Mouse (Mus musculus) frontal cortex, adult (tissue): Measurements from ENCODE around the gene Cnnm3.

Experiments used
- ATAC-seq: cut with Nextera tagmentation; 2 replicates; pipeline ENCODE4 v1.9.2; 2017; ENCODE audit warnings: mild to moderate bottlenecking, moderate library complexity, mixed read lengths; ENCODE audit not compliant: low TSS enrichment

Cnnm3 gene

DNA sequence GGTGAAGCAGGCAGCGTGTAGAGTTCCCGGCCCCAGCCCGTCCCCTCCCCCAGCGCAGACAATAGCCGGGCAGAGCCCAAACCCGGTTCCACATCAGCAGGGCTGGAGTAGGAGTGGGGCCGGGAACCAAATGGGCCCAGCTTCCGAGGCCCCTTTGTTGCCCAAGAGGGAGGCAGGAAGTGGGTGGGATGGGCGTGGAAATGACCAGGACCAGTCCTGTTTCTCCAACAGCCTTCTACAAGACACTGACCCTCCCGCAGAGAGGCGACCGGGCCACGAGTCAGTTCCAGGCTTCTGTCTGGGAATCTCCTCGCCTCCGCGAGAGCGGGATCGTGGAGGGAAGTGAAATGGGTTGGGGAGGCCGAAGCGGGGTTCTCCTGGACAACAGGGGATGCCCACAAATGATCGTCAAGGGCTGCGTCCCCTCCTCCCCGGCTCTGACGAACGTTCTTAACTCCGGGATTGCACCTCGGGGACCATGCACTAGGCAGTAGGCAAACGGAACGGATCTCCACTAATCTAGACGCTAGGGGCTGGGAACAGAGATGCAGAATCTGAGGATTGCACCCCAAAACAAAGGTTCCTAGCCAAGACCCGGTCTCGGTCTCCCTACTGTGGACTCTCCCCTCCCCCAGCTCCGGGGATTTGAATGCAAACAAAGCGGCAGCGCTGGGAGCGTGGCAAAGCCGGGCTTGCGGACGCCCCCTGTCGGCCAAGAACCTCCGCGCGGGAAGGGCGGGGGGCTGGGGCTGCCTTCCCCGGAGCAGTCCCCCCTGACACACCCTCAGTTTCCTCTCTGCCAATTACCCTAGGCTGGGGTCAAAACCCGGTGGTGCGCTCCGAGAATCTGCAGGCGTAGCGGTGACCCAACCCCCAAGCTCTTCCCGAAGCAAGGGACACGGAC, 45.1 kb downstream of the Cnnm3 start:
- peak; percentile 62 for ATAC-seq

DNA sequence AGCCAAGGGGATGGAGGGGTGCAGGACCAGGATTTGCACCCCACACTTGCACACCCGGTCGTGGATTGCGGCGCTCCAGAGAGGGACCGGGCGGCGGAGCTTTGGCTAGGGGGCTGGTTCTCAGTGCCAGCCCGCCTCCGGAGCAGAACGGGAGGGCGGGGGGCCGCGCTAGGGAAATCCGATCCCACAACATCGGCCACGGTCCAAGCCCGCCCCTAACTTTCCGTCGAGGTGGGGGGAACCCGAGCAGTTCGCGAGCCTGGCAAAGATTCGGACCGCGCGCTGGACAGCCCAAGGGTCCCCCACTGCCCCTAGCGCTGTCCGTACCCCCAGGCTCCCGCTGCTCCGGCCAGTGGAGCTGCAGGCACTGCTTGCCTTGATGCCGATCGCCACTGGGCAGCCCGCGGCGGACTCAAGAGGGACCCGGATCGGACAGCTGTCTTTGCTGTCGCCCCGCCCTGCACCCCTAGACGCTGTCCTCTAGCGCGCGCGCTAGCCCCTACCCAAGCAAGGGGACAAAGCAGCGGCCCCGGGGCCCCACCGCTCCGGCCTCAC, 45.9 kb downstream of the Cnnm3 start:
- peak; percentile 46 for ATAC-seq

- ATAC-seq: peak; percentile 41
These were observed 46.6 kb downstream of the Cnnm3 start, which contains the start of gene Sema4c for GRCm38 (mm10) chr1:36558031-36558993. Gene Sema4c, minus strand, starts transcription at chr1:36558349.

- ATAC-seq: no peak
These were observed 47.6 kb downstream of the Cnnm3 start for GRCm38 (mm10) chr1:36559256-36559655.

GRCm38 (mm10) chr1:36559888-36560287, 48.2 kb downstream of the Cnnm3 start:
- no peak for ATAC-seq

DNA sequence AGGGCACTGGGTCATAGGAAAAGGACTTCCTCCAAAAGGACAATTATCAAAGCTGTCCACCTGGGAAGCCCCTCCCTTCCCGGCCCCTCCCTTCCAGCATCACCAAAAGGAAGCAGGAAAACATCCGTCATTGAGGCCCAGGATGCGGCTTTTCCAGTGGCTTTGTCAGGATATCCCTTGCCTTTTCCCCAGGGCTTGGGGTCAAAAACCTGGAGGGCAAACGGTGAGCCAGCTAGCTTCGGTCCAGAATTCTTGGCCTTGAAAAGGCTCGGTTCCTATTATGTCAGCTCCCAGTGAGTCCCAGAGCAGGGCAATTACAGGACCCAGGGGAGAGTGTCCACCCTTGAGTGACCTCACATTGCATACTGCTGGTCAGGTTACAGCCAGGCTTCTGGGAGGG, 49.2 kb downstream of the Cnnm3 start:
- no peak for ATAC-seq

DNA sequence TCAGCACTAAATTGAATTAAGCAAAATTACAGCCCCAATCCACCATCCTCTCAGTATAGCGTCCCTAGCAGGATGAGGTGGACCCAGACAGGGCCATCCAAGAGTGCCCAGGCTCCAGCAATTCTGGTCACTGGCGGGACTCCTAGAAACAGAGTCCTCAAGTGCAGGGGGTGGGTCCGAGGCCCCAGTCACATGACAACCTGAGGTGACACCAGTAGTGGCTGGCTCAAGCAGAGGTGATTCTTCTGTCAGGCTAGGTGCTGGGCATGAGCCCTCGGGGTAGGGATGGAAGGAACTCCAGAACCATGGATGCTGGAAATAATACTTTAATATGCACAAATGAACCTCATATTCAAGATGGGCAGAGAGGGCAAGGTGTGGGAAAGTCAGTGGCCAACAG, 50.7 kb downstream of the Cnnm3 start:
- no peak for ATAC-seq

GRCm38 (mm10) chr1:36563197-36563596, 51.5 kb downstream of the Cnnm3 start:
- no peak for ATAC-seq

DNA sequence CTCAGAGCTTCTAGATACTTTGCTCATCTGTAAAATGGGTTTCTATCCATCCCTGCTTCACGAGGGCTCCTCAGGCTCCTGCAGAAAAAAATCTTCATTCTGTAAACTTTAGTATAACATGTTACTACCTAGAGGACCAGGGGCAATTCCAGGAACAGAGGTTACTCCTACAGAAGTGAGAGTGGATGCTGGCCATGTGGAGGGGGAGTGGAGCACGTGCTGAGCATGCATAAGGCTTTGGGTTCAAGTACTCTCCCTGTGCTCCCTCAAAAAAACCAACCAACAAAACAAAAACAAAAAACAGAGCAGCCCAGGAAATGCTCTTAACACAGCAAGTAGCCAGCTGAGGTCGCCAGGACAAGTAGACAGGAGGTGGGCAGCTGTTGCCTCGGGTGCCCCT, 52.0 kb downstream of the Cnnm3 start:
- no peak for ATAC-seq

DNA sequence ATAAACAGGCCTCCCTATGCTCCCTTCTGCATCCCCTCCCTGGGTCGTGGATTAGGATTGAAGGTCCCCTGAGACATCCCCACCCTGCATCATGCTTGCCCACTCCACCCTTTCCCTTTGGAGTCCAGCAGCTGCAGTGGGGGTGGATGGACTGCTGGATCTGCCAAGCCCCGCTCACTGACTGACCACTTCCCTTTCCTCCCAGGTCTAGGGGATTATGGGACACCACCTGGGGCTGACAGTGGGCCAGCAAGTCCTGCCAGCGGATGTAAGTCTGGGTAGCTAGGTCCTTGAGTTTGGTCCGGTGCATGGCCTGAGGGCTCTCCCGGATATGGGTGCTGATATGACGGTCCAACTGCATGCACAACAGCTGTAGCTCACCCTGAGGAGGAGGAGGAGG, 52.4 kb downstream of the Cnnm3 start:
- no peak for ATAC-seq

DNA sequence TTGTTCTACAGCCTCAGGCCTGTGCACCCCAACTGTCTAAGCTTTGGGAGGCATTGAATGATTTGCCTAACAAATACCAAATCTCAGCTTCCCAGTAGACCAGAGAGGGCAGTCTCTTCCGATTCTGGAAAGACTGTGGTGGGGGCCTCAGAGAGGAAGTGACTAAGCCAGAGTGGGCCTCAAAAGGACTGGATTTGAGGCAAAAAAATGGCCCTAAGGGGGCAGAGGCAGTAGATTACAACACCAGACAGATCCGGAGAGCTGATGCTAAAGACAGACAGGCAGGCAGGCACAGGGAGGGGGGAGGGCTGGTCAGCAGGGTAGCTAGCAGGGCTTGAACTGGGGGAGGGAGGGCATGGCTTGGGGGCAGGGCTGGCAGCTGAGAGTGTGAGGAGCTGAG, 54.8 kb downstream of the Cnnm3 start:
- no peak for ATAC-seq

DNA sequence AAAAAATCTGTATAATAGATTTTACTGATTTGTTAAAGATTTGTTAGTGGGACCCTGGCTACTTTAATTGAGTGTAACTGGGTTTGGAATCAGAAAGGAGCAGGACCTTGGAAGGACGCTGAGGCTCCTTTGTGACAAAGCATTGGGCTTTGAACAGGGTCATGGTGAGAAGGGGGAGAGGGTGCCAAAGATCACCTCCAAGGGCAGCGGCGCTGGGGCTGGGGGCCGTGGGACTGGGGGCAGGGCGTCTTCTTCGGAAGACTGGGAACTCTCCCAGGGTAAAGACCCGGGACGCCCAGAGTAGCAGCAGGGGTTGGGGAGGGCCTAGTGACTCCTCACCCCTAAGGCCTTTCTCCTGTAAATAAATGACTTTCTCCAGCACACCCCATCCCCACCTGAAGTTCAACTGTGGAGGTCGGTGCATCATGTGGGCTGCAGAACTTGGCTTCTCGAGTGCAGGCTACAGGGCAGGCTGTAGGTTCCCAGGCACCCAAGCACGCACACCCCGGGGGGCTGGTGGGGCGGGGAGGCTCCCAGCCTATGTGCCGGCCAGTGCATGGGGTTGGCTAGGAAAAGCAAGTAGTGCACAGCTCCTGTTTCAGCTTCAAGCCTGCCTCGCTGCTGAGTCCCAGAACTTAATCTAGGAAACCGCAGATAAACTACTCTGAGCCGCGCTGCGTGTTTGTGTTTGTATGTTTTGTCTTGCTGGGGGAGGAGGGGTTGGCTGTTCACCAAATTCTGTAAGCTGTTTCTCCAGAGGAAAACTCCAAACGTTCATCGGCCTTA, 56.3 kb downstream of the Cnnm3 start:
- ATAC-seq: no peak

- no peak for ATAC-seq
These were observed 57.1 kb downstream of the Cnnm3 start for GRCm38 (mm10) chr1:36568776-36569175.

DNA sequence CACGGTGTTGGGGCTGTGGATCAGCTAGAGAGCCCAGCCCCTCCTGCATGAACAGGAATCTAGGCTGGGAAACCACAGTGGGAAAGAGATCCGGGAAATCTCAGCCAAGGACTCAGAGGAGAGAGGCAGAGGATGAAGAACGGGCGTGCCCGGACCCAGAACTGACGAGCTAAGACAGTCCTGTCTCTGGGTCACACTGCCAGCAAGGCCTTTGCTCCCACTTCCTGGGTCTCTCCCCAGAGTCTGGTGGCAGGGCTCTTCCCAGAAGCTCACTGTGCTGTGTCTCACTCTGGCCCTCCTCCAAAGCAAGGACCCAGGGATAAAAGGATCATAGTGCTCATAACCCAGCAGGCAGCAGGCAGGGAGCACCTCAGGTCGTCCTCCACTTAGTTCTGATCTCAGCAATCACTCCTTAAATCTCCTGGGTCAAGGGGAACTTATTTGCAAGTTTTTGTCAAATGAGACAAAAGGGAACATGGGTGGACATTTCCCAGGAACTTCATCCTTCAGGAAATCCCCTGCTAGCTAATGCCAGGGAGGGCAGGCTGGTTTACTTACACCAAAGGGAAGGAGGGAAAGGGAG, 58.1 kb downstream of the Cnnm3 start:
- ATAC-seq: no peak

GRCm38 (mm10) chr1:36570320-36570719, 58.7 kb downstream of the Cnnm3 start:
- no peak for ATAC-seq

DNA sequence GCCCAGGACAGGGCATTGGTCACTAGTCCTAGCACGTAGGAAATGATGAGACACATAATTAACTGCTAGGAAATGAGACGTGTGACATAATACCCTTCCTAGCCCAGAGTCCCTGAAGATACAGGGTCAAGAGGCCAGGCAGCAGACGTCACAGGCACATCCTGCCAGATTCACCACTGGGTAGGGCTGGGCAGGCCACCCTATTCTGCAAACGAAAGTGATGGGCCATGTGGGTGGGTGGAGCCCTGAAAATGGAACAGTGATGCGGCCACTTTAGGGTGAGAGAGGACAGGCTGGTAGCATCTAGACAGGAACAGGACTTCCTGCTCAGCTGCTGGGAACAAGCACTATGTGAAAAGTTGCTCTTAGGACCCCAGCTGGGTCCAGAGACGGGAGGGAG, 60.0 kb downstream of the Cnnm3 start:
- ATAC-seq: no peak

DNA sequence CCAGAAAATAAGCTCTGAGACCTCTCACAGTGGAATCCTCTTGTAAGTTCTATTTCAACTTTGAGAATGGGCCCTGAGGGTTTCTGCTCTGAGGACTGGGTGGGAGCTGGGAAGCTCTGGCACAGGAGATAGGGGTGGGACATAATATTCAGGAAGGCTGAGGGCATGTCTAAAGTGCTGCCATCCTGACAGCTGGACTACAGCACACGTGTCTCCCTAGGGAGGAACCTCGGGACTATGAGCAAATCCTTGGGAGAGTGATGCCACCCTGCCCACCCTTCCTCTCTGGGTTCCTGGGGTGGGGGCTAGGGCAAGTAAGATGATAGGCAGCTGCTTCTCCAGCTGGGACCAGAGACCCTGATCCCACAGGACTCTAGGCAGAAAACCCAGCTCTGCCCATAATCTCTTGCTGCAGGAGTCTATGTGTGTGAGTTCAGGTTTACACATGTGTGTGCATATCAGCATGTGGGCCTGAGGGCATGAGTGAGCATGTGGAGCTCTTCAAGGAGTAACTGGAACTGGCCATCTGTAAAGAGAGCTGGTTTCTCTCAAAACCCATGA, 60.6 kb downstream of the Cnnm3 start:
- ATAC-seq: no peak

GRCm38 (mm10) chr1:36572709-36573108, 61.0 kb downstream of the Cnnm3 start:
- no peak for ATAC-seq

- no peak for ATAC-seq
These were observed 61.9 kb downstream of the Cnnm3 start for GRCm38 (mm10) chr1:36573524-36573923.

DNA sequence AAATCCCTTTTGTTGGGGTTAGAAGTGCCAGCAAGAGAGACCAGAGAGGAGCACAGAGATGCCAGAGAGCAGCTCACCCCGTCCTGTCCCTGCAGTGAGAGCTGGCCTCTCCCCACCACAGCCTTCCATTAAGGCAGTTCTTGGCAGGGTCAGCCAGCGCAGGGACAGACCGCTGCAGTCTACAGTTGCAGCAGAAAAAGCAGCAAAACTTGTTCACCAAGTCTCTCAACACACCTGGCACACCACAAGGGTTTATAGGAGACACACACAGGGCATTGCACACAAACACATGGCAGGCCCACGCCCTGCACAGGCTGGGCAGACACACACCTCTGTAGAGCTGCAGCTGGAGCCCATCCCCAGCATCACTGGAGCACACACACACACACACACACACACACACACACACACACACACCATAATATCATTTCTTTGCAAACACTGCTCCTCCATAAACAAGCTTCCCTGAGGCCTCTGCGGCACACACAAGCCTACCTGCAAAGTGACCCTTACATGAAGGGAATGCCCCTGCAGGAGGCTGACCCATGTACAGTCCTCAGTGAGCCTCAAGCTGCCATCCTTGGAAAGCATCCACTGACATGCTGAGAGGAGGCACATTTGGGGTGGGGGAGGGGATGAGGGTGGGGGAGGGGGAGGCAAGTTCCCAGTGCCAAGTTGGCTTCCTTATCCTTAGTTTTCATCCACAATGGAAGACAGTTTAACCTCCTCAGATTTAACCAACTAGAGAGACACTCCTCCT, 62.7 kb downstream of the Cnnm3 start:
- no peak for ATAC-seq
